Mouse (Mus musculus): ENCODE data around the gene Cox7a2. TPM values are rescaled to one million over a fixed set of nuclear protein-coding genes. Genes with fewer than 3 reads are reported as not detected.

Cox7a2 gene
- polyA plus RNA-seq, 1 experiment from 2014 or later: 796 TPM

GRCm38 (mm10) chr9:79721056-79721455, 38.6 kb downstream of the Cox7a2 start:
- H3K9me3 ChIP-seq: no peaks in the 10 kb centered on the region
- no peaks in the 10 kb centered on the region for H3K27me3 ChIP-seq (replicated peaks)
- H3K4me1 ChIP-seq: peaks cover 16% of the 10 kb centered on the region
- no peaks in the 10 kb centered on the region for H3K36me3 ChIP-seq
- no peak overlapping the region for H3K9ac ChIP-seq
- no peak overlapping the region for H3K27ac ChIP-seq
- ATAC-seq (ENCODE audit: insufficient read depth, low FRiP score, low read depth): no peak
- no peak overlapping the region for H3K4me2 ChIP-seq
- 10% methylated on average over 9 of the region's 9 CpGs for WGBS
- H3K4me3 ChIP-seq (replicated peaks): no peak overlapping the region

- Histone ChIP-seq H3K27ac (no peak overlapping the region), H3K4me1 (peaks cover 16% of the 10 kb centered on the region), H3K9me3 (no peaks in the 10 kb centered on the region), H3K27me3 (replicated peaks) (no peaks in the 10 kb centered on the region), H3K9ac (no peak overlapping the region), H3K4me3 (replicated peaks) (no peak overlapping the region), H3K4me2 (no peak overlapping the region), H3K36me3 (no peaks in the 10 kb centered on the region)
- ATAC-seq (ENCODE audit: insufficient read depth, low FRiP score, low read depth): no peak
- 56% methylated on average over 9 of the region's 9 CpGs for WGBS
Observed at GRCm38 (mm10) chr9:79720143-79720542, 39.5 kb downstream of the Cox7a2 start.

DNA sequence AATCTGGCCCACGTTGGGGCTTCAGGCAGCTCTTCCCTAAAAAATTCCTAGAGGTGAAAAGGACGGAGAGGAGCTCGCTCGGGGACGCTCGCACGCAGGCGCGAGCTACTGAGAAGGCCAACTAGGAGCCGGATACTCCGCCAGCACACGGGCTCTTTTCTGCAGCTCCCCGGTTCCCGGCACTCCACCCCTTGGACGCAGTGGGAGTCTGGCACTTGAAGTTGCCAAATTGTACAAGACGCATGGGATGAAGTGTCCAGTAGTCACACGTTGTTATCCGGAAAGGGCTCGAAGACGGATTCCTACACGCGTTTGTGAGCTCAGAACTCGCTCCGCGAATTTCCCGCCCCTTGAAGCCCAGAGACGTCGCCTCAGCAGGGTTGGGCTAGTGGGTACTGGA, 40.2 kb downstream of the Cox7a2 start:
- no peaks in the 10 kb centered on the region for H3K9me3 ChIP-seq
- H3K4me2 ChIP-seq: peak overlapping the region; percentile 78
- no peak for ATAC-seq (ENCODE audit: insufficient read depth, low FRiP score, low read depth)
- H3K36me3 ChIP-seq: no peaks in the 10 kb centered on the region
- 3% methylated on average over 28 of the region's 28 CpGs for whole genome bisulfite sequencing
- H3K9ac ChIP-seq: peak overlapping the region; percentile 4; the same call in 1 of the 2 replicates
- H3K27me3 ChIP-seq (replicated peaks): no peaks in the 10 kb centered on the region
- peak overlapping the region; percentile 86 for H3K27ac ChIP-seq
- peaks cover 21% of the 10 kb centered on the region for H3K4me1 ChIP-seq
- peak overlapping the region; percentile 59 for H3K4me3 ChIP-seq (replicated peaks)

DNA sequence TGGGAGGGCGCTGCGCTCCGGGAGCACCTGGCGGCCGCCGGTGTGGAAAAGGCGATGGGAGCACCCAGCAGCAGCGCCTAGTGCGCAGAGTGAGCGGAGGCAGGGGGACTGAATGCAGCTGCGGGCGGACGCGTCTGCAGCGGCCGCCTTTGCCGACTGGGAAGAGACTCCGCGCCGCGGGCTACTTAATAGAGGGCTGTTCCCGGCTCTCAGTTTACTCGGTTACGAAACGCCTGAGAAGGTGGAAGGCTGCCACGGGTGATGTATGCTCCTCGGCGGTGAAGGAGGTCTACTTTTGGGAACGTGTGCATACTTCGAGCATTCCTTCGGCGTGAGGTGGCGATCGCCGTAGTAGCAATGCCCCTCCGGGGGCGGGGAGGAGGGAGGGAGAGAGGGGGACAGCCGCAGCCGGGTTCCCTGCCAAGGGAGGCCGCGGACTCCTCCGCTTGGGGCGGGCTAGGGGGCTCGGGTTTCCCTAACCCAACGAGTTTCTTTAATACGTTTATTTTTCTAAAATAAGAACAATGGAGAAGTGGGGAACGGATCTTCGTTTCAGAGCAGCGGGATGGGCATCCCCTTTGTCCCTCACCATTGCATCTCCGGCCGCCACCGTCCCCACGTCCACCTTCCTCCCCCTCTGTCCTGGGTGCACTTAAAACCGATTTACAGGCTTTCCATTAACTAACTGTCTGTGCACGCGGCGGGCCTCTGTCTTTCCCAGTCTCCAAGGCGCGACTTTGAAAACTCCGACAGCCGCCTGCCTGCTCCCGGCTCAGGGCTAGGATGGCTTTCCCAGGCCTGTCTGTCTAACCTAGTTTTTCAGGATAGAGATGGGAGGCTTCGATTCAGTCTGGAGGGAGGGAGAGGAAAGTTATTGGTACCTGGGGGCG, 41.0 kb downstream of the Cox7a2 start, which contains the start of gene Col12a1:
TSS of gene Col12a1 (minus strand) at position 351 of the 890 bp plus-strand sequence.
- H3K36me3 ChIP-seq: no peaks in the 10 kb centered on the region
- peaks cover 25% of the 10 kb centered on the region for H3K4me1 ChIP-seq
- H3K4me2 ChIP-seq: peak within 1 kb of the TSS; percentile 78
- under 1% methylated on average over 64 of the region's 64 CpGs for WGBS
- peak; percentile 45 for ATAC-seq (ENCODE audit: insufficient read depth, low FRiP score, low read depth)
- H3K27ac ChIP-seq: peak within 1 kb of the TSS; percentile 86
- no peaks in the 10 kb centered on the region for H3K9me3 ChIP-seq
- H3K27me3 ChIP-seq (replicated peaks): no peaks in the 10 kb centered on the region
- H3K4me3 ChIP-seq (replicated peaks): peak within 1 kb of the TSS; percentile 59
- peak within 1 kb of the TSS; percentile 45 for H3K9ac ChIP-seq

DNA sequence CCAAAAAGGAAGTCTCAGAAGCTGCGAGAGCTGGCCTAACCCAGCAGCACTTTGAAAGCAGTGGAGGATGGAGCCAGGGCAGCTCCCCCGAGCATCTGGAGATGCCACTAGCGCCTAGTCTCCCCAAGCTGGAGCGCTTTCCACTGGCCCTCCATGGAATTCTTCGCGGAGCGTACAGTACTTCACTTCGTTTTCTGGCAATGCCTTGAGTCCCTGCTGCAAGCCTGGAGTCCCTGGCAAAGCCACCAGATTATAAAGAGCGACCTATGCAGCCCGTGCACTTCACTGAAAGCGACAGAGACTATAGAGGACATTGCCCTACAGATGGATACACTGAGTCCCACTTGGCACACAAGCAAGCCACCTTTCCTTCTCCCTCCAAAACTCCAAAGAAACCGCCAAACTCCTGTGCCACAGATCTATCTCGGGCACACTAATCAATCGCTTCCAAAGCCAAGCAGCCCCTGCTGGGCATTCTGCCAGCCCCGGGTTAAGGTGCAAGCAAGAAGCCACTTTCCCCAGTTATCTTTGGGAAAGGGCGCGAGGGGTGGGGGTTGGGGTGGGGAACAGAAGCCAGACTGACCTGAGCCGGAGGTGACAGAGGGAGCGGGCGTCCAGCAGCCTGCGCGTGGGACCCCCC, 41.7 kb downstream of the Cox7a2 start:
- WGBS: 2% methylated on average over 22 of the region's 22 CpGs
- H3K4me1 ChIP-seq: peaks cover 25% of the 10 kb centered on the region
- H3K27ac ChIP-seq: peak overlapping the region; percentile 86
- 0 out of 2 replicates have a peak, but pooled peaks have one; percentile 2 for ATAC-seq (ENCODE audit: insufficient read depth, low FRiP score, low read depth)
- H3K36me3 ChIP-seq: no peaks in the 10 kb centered on the region
- no peaks in the 10 kb centered on the region for H3K9me3 ChIP-seq
- H3K4me3 ChIP-seq (replicated peaks): peak overlapping the region; percentile 59
- H3K27me3 ChIP-seq (replicated peaks): no peaks in the 10 kb centered on the region
- H3K4me2 ChIP-seq: peak overlapping the region; percentile 78
- peak overlapping the region; percentile 45 for H3K9ac ChIP-seq

DNA sequence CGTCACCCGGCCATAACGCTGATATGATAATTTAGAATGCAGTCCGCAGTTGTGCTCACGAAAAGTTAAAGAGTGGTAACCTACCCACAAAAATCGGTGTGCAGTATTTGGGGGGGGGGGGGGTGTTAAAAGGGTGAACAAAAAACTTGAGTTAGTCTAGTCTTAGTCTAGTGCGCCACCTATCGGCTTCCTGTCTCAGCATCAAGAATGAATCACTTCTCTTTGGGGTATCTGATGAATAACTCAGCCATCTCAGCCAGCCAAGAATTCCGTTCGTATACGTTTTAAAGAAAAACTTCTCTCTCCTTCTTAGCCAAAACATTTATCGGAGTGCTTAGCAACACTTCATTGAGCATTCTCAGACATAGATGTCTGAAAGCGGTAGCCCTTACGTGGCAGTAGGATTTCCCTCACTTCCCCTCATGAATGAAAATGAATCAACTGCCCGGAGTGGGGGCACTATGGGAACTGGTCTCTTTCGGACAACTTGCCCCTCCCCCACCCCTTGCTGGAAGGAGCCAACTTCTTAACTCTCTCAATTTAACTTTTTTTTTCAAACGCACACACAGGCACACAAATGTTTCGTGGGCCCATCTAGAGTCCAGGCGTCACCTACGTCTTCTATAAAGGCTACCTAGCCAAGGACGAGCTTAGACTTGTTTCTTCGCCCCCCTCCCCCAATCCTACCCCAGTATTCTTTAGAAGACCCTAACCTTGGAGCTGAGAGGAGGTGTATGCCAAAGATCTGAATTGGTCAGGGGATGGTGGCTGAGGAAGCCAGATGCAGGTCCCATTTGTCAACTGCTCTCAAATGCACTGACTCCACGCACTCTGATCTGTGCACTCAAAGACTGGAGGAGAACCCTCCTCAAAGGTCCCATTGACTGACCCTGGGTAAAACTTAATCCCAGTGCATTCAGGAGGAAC, 42.5 kb downstream of the Cox7a2 start:
- Histone ChIP-seq H3K9me3 (no peaks in the 10 kb centered on the region), H3K4me3 (replicated peaks) (peak overlapping the region; percentile 59), H3K9ac (peak overlapping the region; percentile 45), H3K36me3 (no peaks in the 10 kb centered on the region), H3K4me1 (peaks cover 25% of the 10 kb centered on the region), H3K27me3 (replicated peaks) (no peaks in the 10 kb centered on the region), H3K27ac (peak overlapping the region; percentile 86), H3K4me2 (peak overlapping the region; percentile 78)
- 6% methylated on average over 23 of the region's 23 CpGs for WGBS
- ATAC-seq (ENCODE audit: insufficient read depth, low FRiP score, low read depth): no peak

DNA sequence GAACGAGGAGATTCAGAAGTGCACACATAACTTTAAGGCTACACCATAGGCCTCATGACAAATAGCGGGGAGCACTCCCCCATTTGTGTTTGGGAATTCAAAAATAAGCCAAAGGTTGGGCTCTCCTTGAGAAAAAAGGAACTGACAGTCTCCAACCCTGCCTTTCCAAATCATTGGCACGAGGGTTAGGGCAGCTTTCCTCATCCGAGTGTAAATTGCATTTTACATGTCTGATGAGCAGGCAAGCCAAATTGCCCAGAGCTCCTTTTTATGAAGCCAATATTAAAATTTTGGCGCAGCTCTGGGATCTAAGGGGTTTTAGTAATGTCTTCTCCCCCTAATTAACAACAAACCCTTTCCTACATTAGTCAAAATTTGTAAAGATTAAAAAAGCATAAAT, 43.2 kb downstream of the Cox7a2 start:
- Histone ChIP-seq H3K4me3 (replicated peaks) (peak overlapping the region; percentile 59), H3K4me1 (peaks cover 25% of the 10 kb centered on the region), H3K27ac (no peak overlapping the region), H3K9ac (no peak overlapping the region), H3K9me3 (no peaks in the 10 kb centered on the region), H3K36me3 (no peaks in the 10 kb centered on the region), H3K27me3 (replicated peaks) (no peaks in the 10 kb centered on the region), H3K4me2 (peak overlapping the region; percentile 78)
- WGBS: 39% methylated on average over 5 of the region's 5 CpGs
- no peak for ATAC-seq (ENCODE audit: insufficient read depth, low FRiP score, low read depth)

DNA sequence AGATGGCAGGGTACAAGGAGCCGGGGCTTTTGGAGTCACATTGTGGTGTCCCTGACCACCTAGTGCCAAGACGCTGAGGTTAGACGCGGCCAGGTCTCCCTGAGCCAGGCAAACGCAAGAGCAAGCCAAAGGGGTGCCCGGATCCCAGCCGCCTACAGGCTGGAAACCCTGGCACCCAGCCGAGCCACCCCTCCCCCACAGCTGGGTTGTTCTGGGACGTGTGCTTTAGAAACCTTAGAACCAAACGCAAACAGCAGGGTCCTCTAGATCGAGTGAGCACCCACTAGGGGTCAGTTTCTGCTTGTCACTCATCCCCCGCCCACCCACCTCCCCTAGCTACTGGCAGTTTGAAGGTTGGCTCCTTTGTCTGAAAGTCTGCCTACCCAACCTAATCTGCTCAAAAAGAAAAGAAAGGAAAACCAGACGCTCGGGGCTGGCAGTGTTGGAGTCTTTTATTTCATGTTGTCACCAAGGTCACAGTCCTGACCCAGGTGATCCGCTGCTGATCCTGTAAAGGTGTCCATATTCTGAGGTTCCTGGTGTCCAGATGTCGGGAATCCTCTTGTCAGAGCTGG, 45.1 kb downstream of the Cox7a2 start:
- 16% methylated on average over 16 of the region's 16 CpGs for WGBS
- H3K9me3 ChIP-seq: no peaks in the 10 kb centered on the region
- H3K27me3 ChIP-seq (replicated peaks): no peaks in the 10 kb centered on the region
- no peaks in the 10 kb centered on the region for H3K36me3 ChIP-seq
- H3K9ac ChIP-seq: no peak overlapping the region
- H3K27ac ChIP-seq: no peak overlapping the region
- peak overlapping the region; percentile 22 for H3K4me3 ChIP-seq (replicated peaks)
- 0 out of 2 replicates have a peak, but pooled peaks have one; percentile 40 for ATAC-seq (ENCODE audit: insufficient read depth, low FRiP score, low read depth)
- H3K4me2 ChIP-seq: peak overlapping the region; percentile 46
- peaks cover 19% of the 10 kb centered on the region for H3K4me1 ChIP-seq

Other genes with a start within 250 kb of the Cox7a2 start
- gene Col12a1, start 41.0 kb downstream of the Cox7a2 start, polyA plus RNA-seq (2015; fragmentation: Nextera tagmentation; extraction: Ambion mirVana): 39.8 and 41.8 TPM in 2 replicates
- gene Tmem30a, start 33.6 kb upstream of the Cox7a2 start, polyA plus RNA-seq (2015; fragmentation: Nextera tagmentation; extraction: Ambion mirVana): 74.1 and 74.7 TPM in 2 replicates

Measured in stomach, embryonic 15.5 days (tissue).